Mouse (Mus musculus): ENCODE measurements around the gene Gucy2g. TPM values are rescaled to one million over a fixed set of nuclear protein-coding genes. Genes with fewer than 3 reads are reported as not detected.
"Not testable (repeated sequence)": the region's sequence is repeated elsewhere in the genome, so short reads cannot be mapped to it uniquely, and the experiment has no call there.

Gucy2g gene
- total and polyA plus RNA-seq, 2 experiments from 2014 or later = not detected

DNA sequence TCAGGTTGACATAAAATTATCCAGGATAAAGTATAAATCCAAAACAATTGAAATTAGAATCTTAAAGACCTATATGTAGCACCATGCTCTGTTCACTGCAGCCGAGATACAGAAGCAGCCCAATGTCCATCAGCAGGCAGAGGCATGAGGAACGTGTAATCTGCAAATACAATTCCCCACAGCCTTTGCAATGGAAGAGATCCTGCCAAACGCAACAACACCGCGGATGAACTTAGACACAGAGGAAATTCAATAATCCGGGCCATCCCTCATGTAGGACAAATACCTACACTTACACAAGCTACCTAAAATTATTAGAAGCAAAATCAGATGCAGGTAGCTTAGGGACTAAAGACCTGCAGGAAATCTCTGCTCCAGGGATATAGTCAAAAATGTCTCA lies 88.1 kb downstream of the Gucy2g start:
- Histone ChIP-seq H3K36me3 (ENCODE audit: insufficient read depth, low read length) (no peaks in the 10 kb centered on the region), H3K9me3 (ENCODE audit: low read length) (no peaks in the 10 kb centered on the region), H3K4me1 (ENCODE audit: insufficient read depth, low read length) (no peaks in the 10 kb centered on the region), H3K27ac (ENCODE audit: low read depth, low read length) (no peak overlapping the region), H3K4me2 (ENCODE audit: low read depth, low read length, poor library complexity, severe bottlenecking) (no peak overlapping the region), H3K4me3 (ENCODE audit: low read depth, low read length) (no peak overlapping the region), H3K27me3 (ENCODE audit: insufficient read depth, low read length) (no peaks in the 10 kb centered on the region), H3K9ac (replicated peaks; ENCODE audit: low read length, poor library complexity, severe bottlenecking) (no peak overlapping the region)
- DNase-seq (ENCODE audit: low spot score) (no peak), ATAC-seq (ENCODE audit: low FRiP score) (no peak)
- TF ChIP-seq CTCF (IDR thresholded peaks at IDR 0.05) = no peak
- 92% methylated on average over 6 of the region's 6 CpGs for WGBS

DNA sequence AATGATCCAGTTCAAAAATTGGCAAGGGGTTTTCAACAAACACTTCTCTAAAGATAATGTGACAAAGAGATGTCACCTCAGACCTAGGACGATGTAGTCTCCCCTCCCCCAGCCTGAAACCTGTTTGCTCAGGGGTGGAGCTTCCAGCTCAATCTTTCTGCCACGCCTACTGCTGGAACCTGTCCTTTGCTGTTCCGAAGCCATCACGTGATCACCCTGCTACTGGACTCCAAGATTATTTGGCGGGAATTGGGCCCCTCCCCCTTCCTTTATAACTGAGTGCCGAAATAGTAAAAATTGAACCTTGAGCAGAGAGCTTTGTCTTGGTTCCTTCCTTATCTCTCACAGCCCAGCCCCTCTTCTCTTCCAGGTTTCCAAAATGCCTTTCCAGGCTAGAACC lies 88.8 kb downstream of the Gucy2g start:
- not testable (repeated sequence) for DNase-seq (ENCODE audit: low spot score); H3K9me3 ChIP-seq (ENCODE audit: low read length); H3K36me3 ChIP-seq (ENCODE audit: insufficient read depth, low read length); H3K4me3 ChIP-seq (ENCODE audit: low read depth, low read length); H3K27me3 ChIP-seq (ENCODE audit: insufficient read depth, low read length); H3K4me2 ChIP-seq (ENCODE audit: low read depth, low read length, poor library complexity, severe bottlenecking); H3K9ac ChIP-seq (replicated peaks; ENCODE audit: low read length, poor library complexity, severe bottlenecking); H3K4me1 ChIP-seq (ENCODE audit: insufficient read depth, low read length); H3K27ac ChIP-seq (ENCODE audit: low read depth, low read length); ATAC-seq (ENCODE audit: low FRiP score)
- 79% methylated on average over 5 of the region's 6 CpGs for WGBS

DNA sequence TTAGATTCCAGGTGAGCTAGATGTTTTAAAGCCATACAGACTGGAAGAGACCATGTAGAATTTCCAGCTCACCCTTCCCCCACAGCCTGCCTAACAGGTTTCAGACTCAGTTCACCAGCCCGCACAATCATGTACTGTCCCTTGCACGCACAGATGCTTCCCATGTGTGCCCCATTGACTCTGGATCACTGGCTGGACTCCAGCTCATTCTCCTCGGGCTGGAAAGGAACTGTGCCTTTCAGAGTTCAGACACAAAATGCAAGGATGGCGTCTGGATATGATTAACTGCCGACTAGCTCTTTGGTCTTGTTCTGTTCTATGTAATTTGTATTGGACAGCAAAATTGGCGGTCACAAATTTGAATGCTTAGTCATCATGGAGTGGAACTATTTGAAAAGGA lies 91.4 kb downstream of the Gucy2g start:
- no peak for TF ChIP-seq CTCF (IDR thresholded peaks at IDR 0.05)
- WGBS = 86% methylated on average over 6 of the region's 6 CpGs

DNA sequence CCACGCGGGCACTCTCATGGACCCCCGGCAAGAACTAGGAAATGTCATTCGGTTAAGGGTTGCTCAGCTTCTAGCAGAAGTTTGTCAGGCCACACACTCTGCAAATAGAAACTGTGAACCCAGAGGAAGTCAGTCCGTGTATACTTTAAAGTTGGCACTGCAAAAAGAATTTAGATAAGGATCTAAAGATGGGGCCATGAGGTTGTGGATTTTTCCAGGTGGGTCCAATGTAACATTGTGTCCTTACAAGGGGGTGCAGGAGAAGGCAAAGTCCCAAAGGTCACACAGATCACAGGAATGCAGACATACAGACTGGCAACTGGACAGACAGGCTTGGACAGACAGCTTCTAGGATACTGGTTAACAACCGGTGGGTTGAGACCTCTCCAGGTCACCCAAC lies 92.9 kb downstream of the Gucy2g start:
- H3K9ac ChIP-seq (replicated peaks; ENCODE audit: low read length, poor library complexity, severe bottlenecking) = no peak overlapping the region
- H3K36me3 ChIP-seq (ENCODE audit: insufficient read depth, low read length) = no peaks in the 10 kb centered on the region
- no peak overlapping the region for H3K27ac ChIP-seq (ENCODE audit: low read depth, low read length)
- ATAC-seq (ENCODE audit: low FRiP score) (no peak), DNase-seq (ENCODE audit: low spot score) (no peak)
- no peak overlapping the region for H3K4me2 ChIP-seq (ENCODE audit: low read depth, low read length, poor library complexity, severe bottlenecking)
- no peaks in the 10 kb centered on the region for H3K4me1 ChIP-seq (ENCODE audit: insufficient read depth, low read length)
- H3K9me3 ChIP-seq (ENCODE audit: low read length) = no peaks in the 10 kb centered on the region
- no peak overlapping the region for H3K4me3 ChIP-seq (ENCODE audit: low read depth, low read length)
- H3K27me3 ChIP-seq (ENCODE audit: insufficient read depth, low read length) = no peaks in the 10 kb centered on the region
- 88% methylated on average over 6 of the region's 6 CpGs for WGBS
- TF ChIP-seq CTCF (IDR thresholded peaks at IDR 0.05) = no peak

More for the DNA sequence above, 91.4 kb downstream of the Gucy2g start:
- no peaks in the 10 kb centered on the region for H3K9me3 ChIP-seq (ENCODE audit: low read length)
- DNase-seq (ENCODE audit: low spot score) (no peak), ATAC-seq (ENCODE audit: low FRiP score) (no peak)
- H3K4me1 ChIP-seq (ENCODE audit: insufficient read depth, low read length) = no peaks in the 10 kb centered on the region
- no peak overlapping the region for H3K9ac ChIP-seq (replicated peaks; ENCODE audit: low read length, poor library complexity, severe bottlenecking)
- no peaks in the 10 kb centered on the region for H3K36me3 ChIP-seq (ENCODE audit: insufficient read depth, low read length)
- H3K27ac ChIP-seq (ENCODE audit: low read depth, low read length) = no peak overlapping the region
- H3K4me2 ChIP-seq (ENCODE audit: low read depth, low read length, poor library complexity, severe bottlenecking) = no peak overlapping the region
- no peak overlapping the region for H3K4me3 ChIP-seq (ENCODE audit: low read depth, low read length)
- no peaks in the 10 kb centered on the region for H3K27me3 ChIP-seq (ENCODE audit: insufficient read depth, low read length)

Small RNA genes lying within 50 kb of the gene (microRNA-seq; reads per million reads assigned to microRNA genes)
- gene Mir6715 (ENCODE audit: borderline number of aligned reads) = 3.7 reads per million, percentile 4 among the genes with 10 or more reads in this experiment

Other genes starting within 250 kb of the Gucy2g start
- 81.1 and 83.0 TPM in 2 replicates for gene Gpam, start 114.0 kb downstream of the Gucy2g start, total RNA-seq (2014; rRNA removed)
- gene Gpam, start 114.0 kb downstream of the Gucy2g start, polyA plus RNA-seq (2015; fragmentation: Nextera tagmentation; extraction: Ambion mirVana) = 23.6 and 24.0 TPM in 2 replicates
- gene Tectb, start 60.5 kb downstream of the Gucy2g start, total RNA-seq (2014; rRNA removed) = 0.09 TPM in 1 of 2 replicates, not detected in the other
- 0.16 and 0.34 TPM in 2 replicates for gene Tectb, start 60.5 kb downstream of the Gucy2g start, polyA plus RNA-seq (2015; fragmentation: Nextera tagmentation; extraction: Ambion mirVana)
- gene Acsl5, start 10.7 kb upstream of the Gucy2g start, total RNA-seq (2014; rRNA removed) = 15.1 and 18.0 TPM in 2 replicates
- 12.7 and 13.9 TPM in 2 replicates for gene Acsl5, start 10.7 kb upstream of the Gucy2g start, polyA plus RNA-seq (2015; fragmentation: Nextera tagmentation; extraction: Ambion mirVana)
- gene Zdhhc6, start 74.8 kb upstream of the Gucy2g start, total RNA-seq (2014; rRNA removed) = 41.4 and 42.6 TPM in 2 replicates
- gene Zdhhc6, start 74.8 kb upstream of the Gucy2g start, polyA plus RNA-seq (2015; fragmentation: Nextera tagmentation; extraction: Ambion mirVana) = 48.1 and 49.7 TPM in 2 replicates
- gene Vti1a, start 75.1 kb upstream of the Gucy2g start, total RNA-seq (2014; rRNA removed) = 43.2 and 52.1 TPM in 2 replicates
- 33.8 and 34.2 TPM in 2 replicates for gene Vti1a, start 75.1 kb upstream of the Gucy2g start, polyA plus RNA-seq (2015; fragmentation: Nextera tagmentation; extraction: Ambion mirVana)

All from midbrain, postnatal 0 days (tissue).